Mouse (Mus musculus) kidney, embryonic 16.5 days (tissue): Measurements from ENCODE around the gene BC048403. TPM values are rescaled to one million over a fixed set of nuclear protein-coding genes. Genes with fewer than 3 reads are reported as not detected.

ENCODE experiments used
- ATAC-seq: fragments of 200-750 bp; cut with Nextera tagmentation; 2 replicates; pipeline ENCODE4 v1.8.0; 2017; ENCODE audit warnings: moderate TSS enrichment; ENCODE audit not compliant: low FRiP score, low TSS enrichment
- H3K27ac ChIP-seq: fragments of 300-500 bp; sonication (generic); 2 replicates; pipeline ENCODE4 v1.5.1; 2014; ENCODE audit warnings: low read length
- H3K27me3 ChIP-seq: fragments of 300-500 bp; sonication (generic); 2 replicates; pipeline ENCODE4 v1.6.1; 2014; ENCODE audit warnings: low read length, control low read depth, mixed read lengths; ENCODE audit not compliant: insufficient read depth
- H3K36me3 ChIP-seq: fragments of 300-500 bp; sonication (generic); 2 replicates; pipeline ENCODE4 v1.6.1; 2014; ENCODE audit warnings: low read length, control low read depth, mixed read lengths; ENCODE audit not compliant: insufficient read depth
- H3K4me1 ChIP-seq: fragments of 300-500 bp; sonication (generic); 2 replicates; pipeline ENCODE4 v1.6.1; 2014; ENCODE audit warnings: low read length, control low read depth, mixed read lengths; ENCODE audit not compliant: insufficient read depth
- H3K4me2 ChIP-seq: fragments of 300-500 bp; sonication (generic); replicated peaks from 2 replicates; pipeline ENCODE4 v1.6.1; 2014; ENCODE audit warnings: low read depth, low read length
- H3K4me3 ChIP-seq: fragments of 300-500 bp; sonication (generic); 2 replicates; pipeline ENCODE4 v1.5.1; 2014; ENCODE audit warnings: mild to moderate bottlenecking, low read length
- H3K9ac ChIP-seq: fragments of 300-500 bp; sonication (generic); replicated peaks from 2 replicates; pipeline ENCODE4 v1.6.1; 2014; ENCODE audit warnings: low read length
- H3K9me3 ChIP-seq: fragments of 300-500 bp; sonication (generic); 2 replicates; pipeline ENCODE4 v1.6.1; 2016; ENCODE audit warnings: low read length, control low read depth
- WGBS: fragments of 180-500 bp; shearing (Covaris S2); extraction: QIAGEN DNeasy Blood & Tissue Kit; methylation state at CpG from one replicate; pipeline ENCODE4 v1.1.7; 2014; 5-methylcytosine and 5-hydroxymethylcytosine counted together
- polyA plus RNA-seq: library from polyadenylated mRNA; unstranded; fragments of >200 nt; fragmentation: Nextera tagmentation; extraction: Ambion mirVana; gene quantifications from 2 replicates; pipeline ENCODE4 v1.2.1, GENCODE M21; 2015

Gene BC048403
- polyA plus RNA-seq, 1 experiment from 2014 or later, result 2.4 TPM

DNA sequence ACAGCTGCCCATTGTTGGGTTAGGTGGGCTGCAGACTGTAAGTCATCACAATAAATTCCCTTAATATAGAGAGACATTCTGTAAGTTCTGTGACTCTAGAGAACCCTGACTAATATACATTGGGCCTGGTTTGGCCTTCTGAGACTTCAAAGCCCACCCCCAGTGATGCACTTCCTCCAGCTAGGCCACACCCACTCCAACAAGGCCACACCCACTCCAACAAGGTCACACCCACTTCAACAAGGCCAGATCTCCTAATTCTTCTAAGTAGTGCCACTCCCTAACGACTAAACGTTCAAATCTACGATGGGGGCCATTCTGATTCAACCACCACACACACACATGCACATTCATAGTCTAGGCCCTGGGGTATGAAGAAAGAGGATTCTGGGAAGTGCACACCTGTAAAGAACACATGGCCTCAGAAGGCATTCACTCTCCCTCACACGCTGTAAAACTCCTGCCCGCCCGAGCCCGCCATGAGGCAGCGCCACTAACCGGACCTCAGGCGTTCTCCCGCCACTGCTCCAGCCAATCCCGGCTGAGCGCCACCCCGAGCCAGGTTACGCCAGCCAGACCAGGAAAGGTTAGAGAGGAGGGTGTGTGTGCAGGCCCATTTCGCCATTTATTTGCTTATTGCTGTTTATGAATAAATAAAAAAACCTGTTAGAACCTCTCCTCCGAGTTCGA, 20.7 kb upstream of the BC048403 start:
- Histone ChIP-seq H3K9ac (no peak overlapping the region), H3K4me1 (no peaks in the 10 kb centered on the region)
- 94% methylated on average over 18 of the region's 18 CpGs for WGBS

DNA sequence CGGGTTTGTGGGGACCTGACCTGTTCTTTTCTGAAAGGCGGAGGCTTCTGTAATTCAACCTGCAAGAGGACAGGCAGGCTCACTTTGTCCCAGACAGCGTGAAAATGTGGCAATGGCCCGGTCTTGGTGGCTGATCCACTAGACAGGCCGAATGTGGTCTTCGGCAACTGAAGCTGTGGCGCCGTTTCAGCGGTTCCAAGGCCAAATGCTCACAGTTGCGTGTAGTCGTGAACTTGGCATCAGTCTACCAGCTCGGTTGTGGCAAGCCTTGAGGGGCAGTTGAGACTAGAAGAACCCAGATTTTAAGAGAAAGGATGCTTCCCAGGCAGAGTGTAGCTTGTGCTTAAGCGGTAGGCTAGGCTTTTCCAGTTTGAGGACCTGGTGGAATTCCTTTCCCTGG, 19.0 kb upstream of the BC048403 start:
- no peak for ATAC-seq
- WGBS, result 89% methylated on average over 13 of the region's 13 CpGs

More for the DNA sequence above, 20.7 kb upstream of the BC048403 start:
- Histone ChIP-seq H3K4me2 (no peak overlapping the region), H3K36me3 (no peaks in the 10 kb centered on the region), H3K9me3 (peaks cover 12% of the 10 kb centered on the region), H3K27ac (no peak overlapping the region), H3K4me3 (no peak overlapping the region), H3K27me3 (no peaks in the 10 kb centered on the region)
- ATAC-seq, result no peak

DNA sequence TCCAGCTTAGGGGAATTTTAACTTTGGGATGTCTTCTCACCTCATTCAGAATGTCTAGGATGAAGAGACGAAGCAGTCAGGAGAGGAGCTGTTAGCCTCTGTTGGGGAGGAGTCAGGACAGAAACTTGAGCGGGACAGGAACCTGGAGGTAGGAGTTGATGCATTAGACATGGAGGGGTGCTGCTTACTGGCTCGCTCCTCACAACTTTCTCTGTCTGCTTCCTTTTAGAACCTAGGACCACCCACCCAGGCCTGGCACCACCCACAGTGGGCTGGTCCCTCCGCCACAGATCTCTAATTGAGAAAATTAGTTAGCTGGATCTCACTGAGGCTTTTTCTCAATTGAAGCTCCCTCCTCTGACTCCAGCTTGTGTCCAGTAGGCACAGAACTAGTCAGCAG, 13.2 kb upstream of the BC048403 start:
- no peaks in the 10 kb centered on the region for H3K36me3 ChIP-seq
- H3K27ac ChIP-seq, result no peak overlapping the region
- no peaks in the 10 kb centered on the region for H3K4me1 ChIP-seq
- H3K27me3 ChIP-seq, result no peaks in the 10 kb centered on the region
- WGBS, result 72% methylated on average over 4 of the region's 4 CpGs
- no peak overlapping the region for H3K9ac ChIP-seq
- peaks cover 3% of the 10 kb centered on the region; the same call in 1 of the 2 replicates for H3K9me3 ChIP-seq
- H3K4me3 ChIP-seq, result no peak overlapping the region
- ATAC-seq, result no peak
- no peak overlapping the region for H3K4me2 ChIP-seq

More for the DNA sequence above, 19.0 kb upstream of the BC048403 start:
- H3K4me1 ChIP-seq, result no peaks in the 10 kb centered on the region
- H3K4me3 ChIP-seq, result no peak overlapping the region
- H3K4me2 ChIP-seq, result no peak overlapping the region
- no peak overlapping the region for H3K27ac ChIP-seq
- no peaks in the 10 kb centered on the region for H3K27me3 ChIP-seq
- H3K9ac ChIP-seq, result no peak overlapping the region
- peaks cover 12% of the 10 kb centered on the region for H3K9me3 ChIP-seq
- H3K36me3 ChIP-seq, result no peaks in the 10 kb centered on the region

GRCm38 (mm10) chr10:121727151-121727550, 12.6 kb upstream of the BC048403 start:
- no peaks in the 10 kb centered on the region for H3K27me3 ChIP-seq
- H3K4me3 ChIP-seq, result no peak overlapping the region
- H3K36me3 ChIP-seq, result no peaks in the 10 kb centered on the region
- no peak overlapping the region for H3K4me2 ChIP-seq
- 84% methylated on average over 4 of the region's 4 CpGs for WGBS
- H3K27ac ChIP-seq, result no peak overlapping the region
- no peaks in the 10 kb centered on the region for H3K4me1 ChIP-seq
- no peak overlapping the region for H3K9ac ChIP-seq
- no peak for ATAC-seq
- H3K9me3 ChIP-seq, result no peaks in the 10 kb centered on the region

DNA sequence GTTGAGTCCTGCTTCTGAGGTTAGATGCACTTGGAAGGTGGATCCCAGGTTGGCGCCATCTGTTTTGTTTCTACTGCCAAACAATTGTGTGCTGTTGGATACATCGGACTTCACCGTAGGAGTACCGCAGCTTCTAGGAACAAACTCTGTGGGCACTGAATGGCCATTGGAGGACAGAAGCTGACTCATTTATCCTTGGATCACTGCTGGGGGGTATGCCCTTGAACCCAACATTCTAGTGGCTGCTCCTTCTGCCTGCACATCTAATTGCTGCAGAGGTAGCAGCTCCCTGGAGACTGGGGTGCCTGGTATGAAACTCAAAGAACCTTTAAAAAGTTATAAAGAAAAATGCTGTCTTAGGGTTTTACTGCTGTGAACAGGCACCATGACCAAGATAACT, 11.5 kb upstream of the BC048403 start:
- ATAC-seq, result no peak
- Histone ChIP-seq H3K9me3 (no peaks in the 10 kb centered on the region), H3K4me3 (no peak overlapping the region), H3K27me3 (no peaks in the 10 kb centered on the region), H3K4me1 (no peaks in the 10 kb centered on the region), H3K27ac (no peak overlapping the region), H3K36me3 (no peaks in the 10 kb centered on the region), H3K9ac (no peak overlapping the region), H3K4me2 (no peak overlapping the region)
- 96% methylated on average over 4 of the region's 4 CpGs for WGBS

DNA sequence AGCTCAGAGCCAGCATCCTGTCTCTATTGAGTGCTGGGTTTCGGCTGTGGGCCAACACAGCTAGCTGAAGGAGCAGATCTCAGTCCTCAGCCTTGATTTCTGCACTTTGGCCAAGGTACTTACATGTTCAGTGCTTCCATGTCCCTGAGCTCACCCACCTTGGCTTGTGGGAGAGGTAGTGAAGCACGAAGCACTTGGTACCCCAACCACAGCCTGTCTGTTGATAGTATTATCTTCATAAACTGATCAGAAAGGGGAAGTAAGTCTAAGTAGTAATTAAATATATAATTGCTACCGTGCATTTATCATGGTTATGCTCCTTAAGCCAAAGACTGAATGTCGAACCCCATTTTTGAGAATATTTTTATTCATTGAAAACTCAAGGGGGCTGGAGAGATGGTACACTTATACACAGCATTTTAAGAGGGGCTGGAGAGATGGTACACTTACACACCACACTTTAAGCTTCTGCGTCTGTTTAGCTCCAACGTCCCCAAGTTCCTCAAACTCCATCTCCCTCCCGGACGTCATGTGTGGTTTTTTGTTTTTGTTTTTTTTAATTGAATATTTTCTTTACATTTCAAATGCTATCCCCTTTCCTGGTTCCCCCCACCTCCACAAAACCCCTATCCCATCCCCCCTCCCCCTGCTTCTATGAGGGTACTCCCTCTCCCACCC, 8.6 kb upstream of the BC048403 start:
- no peaks in the 10 kb centered on the region for H3K9me3 ChIP-seq
- H3K27me3 ChIP-seq, result no peaks in the 10 kb centered on the region
- no peak for ATAC-seq
- H3K27ac ChIP-seq, result no peak overlapping the region
- no peak overlapping the region for H3K4me3 ChIP-seq
- no peaks in the 10 kb centered on the region for H3K36me3 ChIP-seq
- H3K4me2 ChIP-seq, result no peak overlapping the region
- H3K4me1 ChIP-seq, result no peaks in the 10 kb centered on the region
- 91% methylated on average over 8 of the region's 8 CpGs for WGBS
- H3K9ac ChIP-seq, result no peak overlapping the region

DNA sequence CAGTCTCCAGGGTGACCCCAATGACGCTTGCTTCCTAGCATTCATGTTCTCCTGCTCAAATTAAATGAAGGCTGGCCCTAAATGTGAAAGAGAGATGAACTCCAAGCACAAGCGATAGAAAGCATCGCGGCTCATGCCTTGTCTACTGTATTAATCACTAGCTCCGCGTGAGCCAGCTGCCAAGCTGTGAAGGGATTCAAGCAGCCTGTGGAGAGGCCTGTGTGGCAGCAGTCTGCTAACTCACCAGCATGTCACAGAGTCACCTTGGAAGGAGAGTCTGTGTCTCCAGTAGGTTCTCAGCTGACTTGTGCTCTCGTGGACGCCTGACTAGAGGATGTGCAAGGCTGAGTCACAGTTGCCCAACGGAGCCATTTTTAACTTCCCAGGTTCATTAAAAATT, 7.2 kb upstream of the BC048403 start:
- Histone ChIP-seq H3K27ac (no peak overlapping the region), H3K9me3 (no peaks in the 10 kb centered on the region), H3K4me1 (no peaks in the 10 kb centered on the region), H3K4me2 (no peak overlapping the region), H3K9ac (no peak overlapping the region), H3K36me3 (no peaks in the 10 kb centered on the region), H3K4me3 (no peak overlapping the region), H3K27me3 (no peaks in the 10 kb centered on the region)
- 89% methylated on average over 9 of the region's 9 CpGs for WGBS
- no peak for ATAC-seq

- 90% methylated on average over 3 of the region's 3 CpGs for WGBS
- H3K4me1 ChIP-seq, result peaks cover 7% of the 10 kb centered on the region; the same call in 1 of the 2 replicates
- no peak overlapping the region for H3K4me3 ChIP-seq
- no peaks in the 10 kb centered on the region for H3K27me3 ChIP-seq
- no peaks in the 10 kb centered on the region for H3K36me3 ChIP-seq
- no peak overlapping the region for H3K9ac ChIP-seq
- H3K4me2 ChIP-seq, result no peak overlapping the region
- H3K9me3 ChIP-seq, result no peaks in the 10 kb centered on the region
- no peak for ATAC-seq
- no peak overlapping the region for H3K27ac ChIP-seq
Observed at GRCm38 (mm10) chr10:121737256-121737655, 2.5 kb upstream of the BC048403 start.

- Histone ChIP-seq H3K4me3 (no peak overlapping the region), H3K4me1 (peaks cover 7% of the 10 kb centered on the region; the same call in 1 of the 2 replicates), H3K9ac (no peak overlapping the region), H3K9me3 (peaks cover 12% of the 10 kb centered on the region; the same call in 1 of the 2 replicates), H3K36me3 (peaks cover 20% of the 10 kb centered on the region), H3K27me3 (no peaks in the 10 kb centered on the region), H3K4me2 (no peak overlapping the region), H3K27ac (no peak overlapping the region)
- ATAC-seq, result no peak
- 33% methylated on average over 4 of the region's 4 CpGs for WGBS
Observed at GRCm38 (mm10) chr10:121742336-121742735, 2.6 kb downstream of the BC048403 start.

GRCm38 (mm10) chr10:121750175-121750574, 10.4 kb downstream of the BC048403 start:
- Histone ChIP-seq H3K9me3 (no peaks in the 10 kb centered on the region; the same call in 1 of the 2 replicates), H3K9ac (no peak overlapping the region), H3K36me3 (peaks cover 39% of the 10 kb centered on the region), H3K4me3 (no peak overlapping the region), H3K27ac (no peak overlapping the region), H3K4me1 (no peaks in the 10 kb centered on the region), H3K4me2 (no peak overlapping the region), H3K27me3 (no peaks in the 10 kb centered on the region)
- ATAC-seq, result no peak
- 95% methylated on average over 12 of the region's 12 CpGs for WGBS
